Mouse (Mus musculus): Measurements from ENCODE around the gene Lifr. TPM values are rescaled to one million over a fixed set of nuclear protein-coding genes. Genes with fewer than 3 reads are reported as not detected.
A peak's percentile ranks its signal among the peaks of the same experiment; 100 is the strongest.

Gene Lifr
- total RNA-seq, 2 experiments from 2014 or later, result 49.9 to 61.3 TPM

GRCm38 (mm10) chr15:7080916-7081626 lies 9.3 kb upstream of the Lifr start:
- no peak for DNase-seq

GRCm38 (mm10) chr15:7081795-7082194 lies 8.6 kb upstream of the Lifr start:
- no peak for DNase-seq

GRCm38 (mm10) chr15:7082901-7083300 lies 7.5 kb upstream of the Lifr start:
- DNase-seq, result no peak

GRCm38 (mm10) chr15:7084780-7085497 lies 5.5 kb upstream of the Lifr start:
- DNase-seq, result peak in 1 of 2 experiments; percentile 80

GRCm38 (mm10) chr15:7088691-7089090 lies 1.7 kb upstream of the Lifr start:
- DNase-seq, result peak; percentile 49 to 79

- DNase-seq, result peak; percentile 42 to 56
These were observed 1.9 kb downstream of the Lifr start for GRCm38 (mm10) chr15:7092321-7092720.

- DNase-seq, result no peak
These were observed 9.0 kb downstream of the Lifr start for GRCm38 (mm10) chr15:7099406-7099805.

- DNase-seq, result no peak
These were observed 9.8 kb downstream of the Lifr start for GRCm38 (mm10) chr15:7100226-7100625.

- no peak for DNase-seq
These were observed 12.6 kb downstream of the Lifr start for GRCm38 (mm10) chr15:7103051-7103450.

- no peak for DNase-seq
These were observed 14.8 kb downstream of the Lifr start for GRCm38 (mm10) chr15:7105224-7105623.

- no peak for DNase-seq
These were observed 17.7 kb downstream of the Lifr start for GRCm38 (mm10) chr15:7108160-7108559.

GRCm38 (mm10) chr15:7112227-7112907 lies 22.0 kb downstream of the Lifr start:
- no peak for DNase-seq

GRCm38 (mm10) chr15:7113906-7114305 lies 23.5 kb downstream of the Lifr start:
- peak; percentile 15 to 48 for DNase-seq

GRCm38 (mm10) chr15:7115326-7116003 lies 25.1 kb downstream of the Lifr start:
- DNase-seq, result no peak

GRCm38 (mm10) chr15:7116216-7116615 lies 25.8 kb downstream of the Lifr start:
- DNase-seq, result no peak

GRCm38 (mm10) chr15:7116699-7117098 lies 26.3 kb downstream of the Lifr start:
- DNase-seq, result no peak

- DNase-seq, result peak in 1 of 2 experiments; percentile 27
These were observed 27.5 kb downstream of the Lifr start for GRCm38 (mm10) chr15:7117944-7118343.

- no peak for DNase-seq
These were observed 28.4 kb downstream of the Lifr start for GRCm38 (mm10) chr15:7118849-7119248.

GRCm38 (mm10) chr15:7119930-7120512 lies 29.6 kb downstream of the Lifr start:
- DNase-seq, result no peak

- no peak for DNase-seq
These were observed 33.5 kb downstream of the Lifr start for GRCm38 (mm10) chr15:7123781-7124450.

- no peak for DNase-seq
These were observed 35.8 kb downstream of the Lifr start for GRCm38 (mm10) chr15:7126171-7126570.

Measured in heart, adult 18-20 months (tissue).